Mouse (Mus musculus) cerebral cortex, adult 2 months (tissue): Measurements from ENCODE around the gene Oit3.

ENCODE experiments used
- WGBS: fragments of 180-500 bp; shearing (Covaris S2); methylation state at CpG from one replicate; pipeline ENCODE4 v1.1.7; 2018; 5-methylcytosine and 5-hydroxymethylcytosine counted together

Oit3 gene

DNA sequence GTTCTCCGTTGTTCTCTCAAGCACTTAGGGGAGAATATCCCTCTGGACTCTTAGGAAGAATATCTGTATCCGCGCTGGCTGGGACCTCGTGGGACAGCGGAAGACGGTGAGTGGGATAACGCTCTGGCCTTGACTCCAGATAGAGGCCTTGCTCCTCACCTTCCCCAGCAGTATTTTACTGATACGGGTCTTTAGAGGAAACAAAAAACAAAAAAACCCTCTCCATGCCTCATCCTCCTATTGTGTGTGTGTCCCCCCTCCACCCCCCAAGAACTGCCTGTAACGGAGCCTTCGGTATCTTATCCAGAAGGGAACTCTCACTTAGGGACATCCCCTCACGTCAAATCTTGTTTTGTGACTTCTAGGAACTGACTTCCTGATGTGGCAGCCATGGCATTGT lies at the start of gene Oit3:
TSS of gene Oit3 (minus strand) at position 44 of the 400 bp plus-strand sequence.
- WGBS, result 89% methylated on average over 11 of the region's 11 CpGs

DNA sequence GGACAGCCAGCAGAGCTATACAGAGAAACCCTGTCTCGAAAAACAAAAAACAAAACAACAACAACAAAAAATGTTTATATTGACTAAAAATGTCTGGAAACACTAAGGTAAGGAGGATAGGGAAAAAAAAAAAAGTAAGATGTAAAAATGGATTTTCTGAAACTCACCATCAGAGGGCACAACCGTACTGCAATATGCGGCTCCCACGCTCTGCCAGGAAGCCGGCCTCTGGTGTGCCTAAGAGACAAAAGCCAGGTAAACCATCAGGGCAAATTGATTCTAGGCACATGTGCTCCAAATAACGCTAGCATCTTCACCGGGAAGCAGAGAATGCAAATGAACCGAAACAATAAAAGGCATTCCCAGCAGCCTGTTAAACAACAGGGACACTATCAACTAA lies 49.3 kb upstream of the Oit3 start:
- WGBS, result 60% methylated on average over 8 of the region's 8 CpGs

DNA sequence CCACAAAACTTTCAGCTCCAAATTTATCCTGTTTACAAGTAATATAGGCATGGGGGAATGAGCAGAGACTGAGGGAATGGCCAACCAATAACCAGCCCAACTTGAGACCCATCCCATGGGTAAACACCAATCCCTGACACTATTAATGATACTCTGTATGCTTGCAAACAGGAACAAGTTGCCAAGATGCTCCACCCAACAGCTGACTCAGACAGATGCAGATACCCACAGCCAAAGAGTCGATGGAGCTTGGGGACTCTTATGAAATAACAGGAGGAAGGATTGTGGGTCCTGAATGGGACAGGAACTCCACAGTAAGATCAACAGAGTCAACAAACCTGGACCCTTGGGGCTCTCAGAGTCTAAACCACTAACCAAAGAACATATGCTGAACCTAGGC lies 47.8 kb upstream of the Oit3 start:
- WGBS, result 66% methylated on average over 1 of the region's 1 CpGs

DNA sequence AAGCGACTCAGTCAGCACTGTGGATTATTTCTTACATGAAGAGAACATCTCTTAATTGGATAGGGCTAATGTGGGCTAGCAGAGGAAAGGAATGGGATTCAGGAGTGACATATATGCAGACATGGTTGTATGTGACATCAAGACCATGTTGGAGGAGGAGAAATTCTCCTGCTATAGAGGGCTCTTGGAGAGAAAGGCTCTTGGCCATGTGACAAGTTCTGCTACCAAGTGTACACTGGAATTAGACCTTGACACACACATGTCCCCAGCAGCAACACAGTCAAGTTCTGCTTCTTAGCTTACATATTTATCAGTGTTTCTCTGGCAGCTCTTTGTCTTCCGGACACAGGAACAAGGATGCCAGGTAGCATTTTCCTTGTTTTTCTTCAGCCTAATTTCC lies 45.8 kb upstream of the Oit3 start:
- WGBS, result 86% methylated on average over 2 of the region's 2 CpGs

DNA sequence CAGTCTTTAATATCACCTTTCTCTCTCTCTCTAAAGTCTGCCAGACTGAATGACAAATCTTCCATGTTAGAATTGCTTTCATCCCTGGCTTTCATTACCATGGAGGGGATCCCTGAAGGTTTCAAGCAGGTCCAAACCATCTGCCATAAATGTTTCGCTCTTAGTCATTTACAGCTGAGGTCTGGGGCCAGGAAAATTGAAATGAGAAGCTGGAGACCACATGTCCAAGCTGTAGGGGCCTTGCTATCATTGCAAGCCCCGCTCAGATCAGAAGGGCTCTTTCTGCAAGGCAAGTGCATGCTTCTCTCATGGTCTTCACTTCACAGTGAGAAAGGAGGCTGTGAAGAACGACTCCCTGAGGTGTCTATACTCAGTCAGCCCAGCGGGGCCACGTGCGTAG lies 42.7 kb upstream of the Oit3 start:
- 93% methylated on average over 6 of the region's 6 CpGs for WGBS

DNA sequence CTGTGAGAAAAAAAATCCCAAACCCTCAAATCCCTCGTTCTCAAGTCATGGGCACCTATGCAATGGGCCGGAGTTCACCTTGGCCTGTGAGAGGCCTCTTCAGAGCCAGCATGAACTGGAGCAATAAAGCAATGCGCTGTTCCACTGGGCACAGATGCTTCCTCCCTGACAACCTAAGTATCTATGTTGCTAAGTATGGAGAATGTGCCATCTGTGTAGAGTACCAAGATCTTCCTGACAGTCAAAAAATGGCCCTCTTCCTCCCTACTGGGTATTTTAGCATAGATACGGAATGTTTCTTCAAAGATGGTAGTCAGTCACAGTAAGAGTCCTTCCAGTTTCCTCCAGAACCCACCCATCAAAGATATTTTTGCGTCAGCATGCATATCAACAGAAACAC lies 39.8 kb upstream of the Oit3 start:
- WGBS, result 60% methylated on average over 5 of the region's 5 CpGs

DNA sequence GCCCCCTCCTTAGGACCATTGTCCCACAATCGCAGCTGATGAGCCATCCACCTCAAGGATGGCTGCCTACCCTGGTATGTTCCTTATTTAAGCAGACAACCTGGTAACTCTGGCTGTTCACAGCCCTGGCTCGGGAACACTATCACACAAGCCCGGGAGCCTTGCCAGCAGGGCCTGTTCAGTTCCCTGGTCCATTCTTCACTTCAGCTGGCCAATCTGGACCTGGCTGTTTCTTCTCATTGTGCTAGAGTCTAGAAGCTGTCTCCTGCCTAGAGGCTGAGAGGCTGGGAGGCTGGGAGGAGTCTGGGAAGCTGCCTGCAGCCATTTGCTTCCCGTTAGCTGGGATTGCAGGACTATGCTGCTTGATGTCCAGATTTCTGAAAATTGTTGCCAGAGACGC lies 28.9 kb upstream of the Oit3 start:
- WGBS, result 58% methylated on average over 5 of the region's 5 CpGs

DNA sequence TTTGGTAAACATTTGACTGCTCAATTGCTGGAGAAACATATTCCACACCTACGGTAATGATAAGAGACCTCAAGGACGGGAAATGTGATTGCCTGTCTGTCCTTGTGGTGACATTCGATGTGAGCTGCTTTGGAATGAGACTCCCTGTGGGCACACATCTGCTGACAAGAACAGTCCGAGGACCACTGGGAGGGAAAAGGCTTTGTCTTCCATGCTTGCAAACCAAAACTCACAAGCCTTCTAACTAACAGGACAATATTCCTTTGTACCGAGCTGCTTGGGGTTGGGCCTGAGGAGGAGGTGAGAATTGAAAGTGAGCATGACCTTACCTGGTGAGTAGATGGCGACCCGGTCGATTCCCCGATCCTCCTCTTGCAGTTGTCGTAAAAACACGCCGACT lies 25.7 kb upstream of the Oit3 start:
- WGBS, result 95% methylated on average over 12 of the region's 12 CpGs

DNA sequence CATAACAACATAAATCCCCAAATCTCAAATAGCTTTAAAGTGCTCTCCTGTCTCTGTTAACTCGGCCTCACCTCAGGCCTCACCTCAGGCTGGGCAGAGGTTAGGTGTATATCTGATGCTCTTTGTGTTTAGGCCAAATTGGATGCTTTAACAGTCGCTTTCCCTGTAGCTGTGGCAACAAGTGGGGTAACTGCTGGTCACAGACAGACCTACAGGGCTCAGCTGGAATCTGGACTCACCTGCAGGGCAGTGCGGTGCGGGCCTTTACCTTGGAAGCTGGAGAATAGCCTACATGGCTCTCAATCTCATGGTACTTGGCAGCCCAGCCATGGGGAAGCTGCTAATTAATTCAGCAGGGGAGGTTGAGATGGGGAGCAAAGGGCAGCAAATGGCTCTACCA lies 25.0 kb upstream of the Oit3 start:
- WGBS, result 96% methylated on average over 4 of the region's 4 CpGs

DNA sequence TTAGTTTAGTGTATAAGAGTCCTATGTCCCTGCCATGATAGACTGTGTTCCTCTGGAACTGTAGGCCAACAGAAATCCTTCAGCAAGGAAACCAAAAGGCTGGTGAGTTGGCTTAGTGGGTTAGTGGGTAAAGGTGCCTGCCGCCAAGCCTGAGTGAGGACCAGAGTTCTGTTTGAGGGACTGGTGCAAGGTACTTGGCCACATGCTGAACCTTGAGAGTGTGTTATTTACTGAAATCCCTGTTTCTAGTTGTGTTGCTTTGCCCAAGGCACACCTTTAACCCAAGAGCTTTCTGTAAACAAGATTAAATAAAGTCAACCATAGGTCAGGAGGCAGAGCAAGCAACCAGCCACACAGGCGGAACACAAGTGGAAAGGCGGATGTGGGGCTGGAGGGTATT lies 24.0 kb upstream of the Oit3 start:
- 82% methylated on average over 3 of the region's 3 CpGs for WGBS

DNA sequence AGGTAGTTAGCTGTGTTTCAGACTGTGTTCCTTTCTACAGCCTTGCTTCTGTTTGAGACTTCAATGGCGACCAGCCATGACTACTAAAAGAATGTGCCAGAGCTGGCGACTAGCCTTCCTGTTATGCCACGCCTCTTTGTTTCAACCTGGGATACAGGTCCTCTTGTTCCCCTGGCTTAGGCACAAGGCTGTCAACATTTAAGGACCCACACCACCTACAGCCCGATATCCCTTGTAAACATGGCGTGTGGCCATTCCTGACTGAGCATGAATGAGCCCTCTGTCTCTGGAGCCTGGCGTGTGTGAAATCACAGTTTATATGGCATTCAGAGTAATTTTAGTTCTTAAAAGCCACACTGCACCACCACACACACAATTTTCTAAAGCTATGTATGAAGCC lies 20.7 kb upstream of the Oit3 start:
- 55% methylated on average over 6 of the region's 6 CpGs for WGBS

DNA sequence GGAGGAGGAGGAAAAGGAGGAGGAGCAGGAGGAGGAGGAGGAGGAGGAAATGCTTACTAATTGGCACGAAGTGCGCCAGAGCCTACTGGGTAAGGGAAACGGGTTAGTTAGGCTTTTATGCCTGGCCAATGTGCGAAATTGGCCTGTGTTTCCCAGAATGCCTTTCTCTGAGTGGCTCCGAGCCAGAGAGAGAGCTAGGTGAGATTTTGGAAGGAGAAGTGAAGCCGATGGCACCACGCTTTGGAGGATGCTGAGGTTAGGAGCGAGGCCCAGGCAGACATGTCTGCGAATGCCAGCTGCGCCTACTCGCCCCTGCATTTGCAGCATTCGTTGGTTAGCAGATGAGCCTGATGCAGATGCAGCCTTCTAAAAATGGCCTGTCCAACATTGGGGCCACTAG lies 18.2 kb upstream of the Oit3 start:
- 55% methylated on average over 12 of the region's 12 CpGs for WGBS

DNA sequence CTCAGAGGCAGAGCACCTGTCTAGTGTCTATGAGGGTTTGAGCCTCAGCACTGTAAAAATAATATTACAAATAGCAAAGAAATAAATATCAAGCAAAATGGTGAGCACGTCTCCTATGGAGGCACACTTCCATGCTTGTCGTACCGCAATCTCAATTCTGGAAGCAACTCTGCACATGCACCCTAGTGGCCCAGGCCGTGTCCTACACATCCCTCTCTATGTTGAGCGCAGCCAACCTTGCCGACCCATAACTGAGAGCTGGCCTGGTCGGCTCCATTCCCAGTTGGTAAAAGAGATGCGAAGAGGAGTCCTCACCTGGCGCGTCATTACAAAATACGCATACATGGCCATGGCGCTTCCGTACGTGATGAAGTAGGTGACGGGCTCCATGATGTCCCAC lies 13.1 kb upstream of the Oit3 start:
- 96% methylated on average over 15 of the region's 15 CpGs for WGBS

DNA sequence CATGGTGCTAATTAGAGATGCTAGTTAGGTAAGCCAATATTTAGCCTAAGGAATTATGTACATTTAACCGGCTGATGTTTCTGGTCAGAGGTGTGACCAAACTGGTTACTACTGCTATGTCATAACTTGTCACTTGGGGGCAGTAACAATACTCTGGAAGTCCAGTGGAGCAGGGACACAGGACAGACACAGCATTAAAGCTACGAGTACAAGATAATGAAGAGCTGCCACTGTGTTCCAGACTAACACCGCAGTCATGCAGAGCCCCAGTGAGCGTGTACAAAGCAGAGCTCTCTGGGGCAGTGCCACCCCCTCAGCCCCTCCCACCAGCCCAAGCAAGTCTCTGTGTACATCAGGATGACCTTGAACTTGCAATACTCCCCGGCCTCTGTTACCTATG lies 10.3 kb upstream of the Oit3 start:
- WGBS, result 32% methylated on average over 5 of the region's 5 CpGs

DNA sequence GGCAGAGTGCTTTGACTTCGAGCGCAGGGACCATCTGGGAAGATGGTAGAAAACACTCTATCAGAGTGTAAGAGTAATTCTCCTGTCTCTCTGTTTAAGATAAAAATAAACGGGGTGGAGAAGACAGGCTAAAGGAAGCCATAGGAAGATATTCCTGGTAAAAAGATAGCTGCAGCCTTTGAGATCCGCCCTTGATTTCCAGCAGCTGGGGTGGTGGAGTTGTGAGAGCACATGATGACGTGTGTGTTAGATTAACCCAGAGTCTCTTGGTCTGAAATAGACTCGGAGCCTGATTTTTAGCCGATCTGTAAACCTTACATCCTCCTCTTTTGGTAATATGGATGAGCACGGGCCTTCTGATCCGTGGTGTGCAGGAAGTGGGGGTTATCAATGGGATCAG lies 6.0 kb upstream of the Oit3 start:
- WGBS, result 36% methylated on average over 9 of the region's 9 CpGs

DNA sequence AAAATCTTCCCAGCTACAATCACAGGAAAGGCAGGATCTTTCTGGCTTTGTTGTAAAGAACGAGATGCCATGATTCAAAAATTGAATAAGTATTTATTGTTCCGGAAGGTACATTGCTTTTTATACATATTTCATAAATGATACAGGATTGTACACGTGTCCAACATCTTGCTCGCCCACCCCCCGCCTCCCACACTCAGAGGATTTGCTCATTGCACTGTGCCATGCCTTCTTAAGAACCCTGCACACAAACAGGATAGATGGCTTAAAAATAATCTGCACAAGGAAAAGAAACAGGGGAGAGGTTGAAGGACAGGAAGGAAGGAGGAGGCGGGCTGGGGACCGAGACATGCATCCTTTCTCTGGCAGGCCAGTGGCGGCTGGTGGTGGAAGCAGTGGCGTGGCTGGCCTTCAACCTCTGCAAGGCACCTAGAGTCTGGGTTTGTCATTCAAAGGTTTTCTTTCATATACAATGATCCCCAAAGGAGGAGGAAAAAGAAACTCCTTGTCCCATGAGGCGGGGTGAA lies 5.4 kb upstream of the Oit3 start:
- WGBS, result 53% methylated on average over 10 of the region's 10 CpGs

DNA sequence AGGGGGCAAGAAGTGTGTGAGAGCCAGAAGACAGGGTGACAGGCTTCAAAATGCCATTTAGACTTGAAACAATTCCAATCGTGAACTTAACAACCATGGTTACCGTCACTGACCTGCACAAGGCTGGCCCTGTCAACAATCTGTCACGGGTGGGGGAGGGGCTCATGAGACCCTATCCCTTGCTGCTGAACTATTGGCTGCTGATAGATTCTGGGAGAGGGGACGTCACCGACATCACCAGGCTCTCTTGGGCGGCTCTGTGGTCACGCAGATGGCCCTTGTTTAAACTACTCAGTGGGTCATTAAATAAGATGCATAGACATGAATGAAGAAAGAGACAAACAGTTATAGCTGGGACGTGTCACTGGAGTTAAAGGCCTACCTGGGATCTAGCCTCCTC lies 3.1 kb upstream of the Oit3 start:
- 75% methylated on average over 8 of the region's 8 CpGs for WGBS

DNA sequence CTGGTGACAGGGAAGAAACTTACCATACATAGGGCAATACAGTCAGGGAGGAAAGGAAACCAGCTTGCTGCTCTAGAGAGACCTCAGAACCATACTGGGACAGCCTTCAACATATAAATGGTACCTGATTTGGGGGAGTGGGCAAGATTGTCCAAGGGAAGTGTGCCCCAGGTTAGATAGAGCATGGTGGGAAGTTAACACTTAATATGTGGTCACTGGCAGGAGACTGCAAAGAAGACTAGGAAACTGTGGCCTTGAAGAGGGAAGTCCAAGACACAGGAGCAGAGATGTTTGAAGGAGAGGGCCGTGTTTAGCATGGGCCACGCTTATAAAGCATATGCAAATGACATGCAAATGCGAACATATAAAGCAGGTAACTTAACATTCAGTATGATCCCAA lies 2.5 kb upstream of the Oit3 start:
- WGBS, result 78% methylated on average over 3 of the region's 3 CpGs

DNA sequence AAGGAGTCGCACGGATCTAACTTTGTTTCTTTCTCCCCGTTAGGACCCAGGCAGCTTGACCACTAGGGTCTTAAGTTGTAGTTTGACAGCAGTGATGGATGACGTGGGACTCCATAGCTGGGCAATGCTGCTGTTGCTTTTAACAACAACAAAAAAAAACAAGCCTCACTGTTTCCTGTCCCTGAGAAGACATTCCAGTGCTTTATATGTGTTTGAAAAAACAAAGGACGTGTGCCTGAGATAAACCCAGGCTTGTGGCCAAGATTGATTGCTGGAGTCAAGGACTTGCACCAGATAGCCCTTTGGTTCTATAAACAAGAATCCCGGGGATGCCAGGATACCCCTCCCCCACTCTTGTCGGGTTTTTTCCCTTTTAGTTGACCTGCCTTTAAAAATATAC lies 1.6 kb upstream of the Oit3 start:
- WGBS, result 51% methylated on average over 7 of the region's 7 CpGs

DNA sequence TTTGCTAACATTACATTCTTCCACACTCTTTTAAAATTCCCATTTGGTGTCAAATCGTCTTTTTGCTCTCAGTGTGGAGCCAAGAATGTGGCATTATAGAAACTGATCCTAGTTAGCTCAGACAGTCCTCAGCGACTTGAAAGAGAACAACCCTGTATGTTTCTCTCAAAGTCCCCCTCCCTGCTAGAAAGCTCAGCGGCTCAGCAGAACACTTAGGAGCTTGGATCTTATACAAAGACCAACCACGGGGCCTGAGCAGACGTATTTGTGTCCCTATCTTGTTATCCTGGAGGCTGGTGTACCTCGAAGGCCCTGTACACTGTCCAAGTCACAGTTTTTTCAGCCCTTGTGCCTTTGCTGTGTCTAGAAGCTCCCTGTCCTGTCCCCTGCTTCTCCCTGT lies 1.4 kb downstream of the Oit3 start:
- WGBS, result 54% methylated on average over 6 of the region's 6 CpGs

DNA sequence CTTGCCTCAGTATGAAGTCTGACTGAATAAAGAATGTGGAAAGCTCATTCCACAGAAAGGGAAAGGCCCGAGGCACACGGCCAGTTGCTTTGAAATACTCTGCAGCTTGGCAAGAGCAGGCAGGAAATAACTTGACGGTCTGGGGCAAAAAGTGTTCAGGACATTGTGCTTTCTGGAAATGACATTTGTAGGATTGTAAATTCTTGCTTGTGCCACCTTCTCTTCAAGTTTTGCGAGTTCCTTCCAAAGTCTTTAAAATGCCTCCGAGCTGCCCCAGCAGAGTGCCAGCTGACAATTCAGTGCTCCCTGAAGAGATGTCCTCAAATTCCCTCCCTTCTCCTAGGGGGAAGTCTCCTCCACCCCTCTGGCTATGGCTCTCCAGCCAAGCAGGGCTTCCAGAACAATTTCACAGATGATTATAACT lies 2.1 kb downstream of the Oit3 start:
- 52% methylated on average over 5 of the region's 5 CpGs for WGBS

DNA sequence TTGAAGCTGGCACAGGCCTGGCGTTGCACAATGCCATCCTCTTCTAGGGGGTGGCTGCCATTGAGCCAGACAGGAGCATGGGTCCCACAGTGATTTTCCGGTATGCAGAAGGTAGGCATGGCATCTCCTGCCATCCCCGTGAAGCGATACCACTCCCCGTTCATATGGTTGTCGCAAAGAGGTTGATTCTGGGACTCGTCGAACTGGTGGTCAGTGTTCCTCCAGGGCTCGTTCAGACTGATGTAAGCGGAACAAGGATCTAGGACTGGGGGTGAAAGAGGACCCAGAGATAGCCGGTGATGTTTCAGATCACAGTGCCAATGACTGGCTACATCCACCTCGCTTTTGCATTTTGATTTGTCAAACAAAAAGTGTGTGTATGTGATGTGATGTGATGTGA lies 2.9 kb downstream of the Oit3 start:
- WGBS, result 98% methylated on average over 12 of the region's 12 CpGs

DNA sequence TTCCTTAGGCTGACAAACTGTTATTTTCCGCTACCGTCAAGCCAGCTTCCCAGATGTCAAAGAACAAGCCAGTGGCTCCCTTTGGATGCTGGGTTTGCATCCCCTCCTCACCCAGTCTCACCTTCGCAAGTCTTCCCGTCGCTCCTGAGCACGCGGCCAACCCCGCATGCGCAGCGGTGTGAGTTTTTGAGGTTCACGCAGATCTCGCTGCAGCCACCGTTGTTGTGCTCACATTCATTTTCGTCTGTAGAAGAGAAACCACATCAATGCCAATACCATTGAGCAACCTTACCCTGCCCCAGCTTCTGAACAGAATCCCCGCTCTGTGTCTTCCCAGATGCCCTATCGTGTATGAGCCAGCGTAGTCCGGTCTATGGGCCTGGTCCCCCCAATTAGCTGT lies 5.8 kb downstream of the Oit3 start:
- 98% methylated on average over 18 of the region's 18 CpGs for WGBS

DNA sequence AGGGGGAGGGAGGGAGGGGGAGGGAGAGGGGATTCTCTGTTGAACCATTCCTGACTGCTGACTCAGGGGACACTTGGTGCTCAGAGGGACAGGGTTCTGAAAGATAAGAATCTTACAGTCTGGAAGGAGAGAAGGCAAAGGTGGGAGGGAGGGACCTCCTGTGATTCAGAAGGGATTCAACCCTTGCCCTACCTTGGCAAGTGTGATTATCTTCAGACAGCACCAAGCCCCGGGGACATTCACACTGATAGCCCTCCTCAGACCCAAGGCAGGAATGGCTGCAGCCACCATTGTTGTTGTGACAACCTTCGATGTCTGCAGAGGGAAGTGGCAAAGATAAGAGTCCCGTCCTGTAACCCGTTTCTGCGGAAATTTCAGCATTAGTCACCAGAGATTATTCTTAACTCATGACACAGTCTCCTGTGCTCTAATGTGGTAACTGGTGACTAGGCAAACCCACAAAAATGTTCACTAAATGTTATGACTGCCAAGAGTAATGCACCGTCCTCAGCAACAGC lies 10.8 kb downstream of the Oit3 start:
- WGBS, result 47% methylated on average over 6 of the region's 6 CpGs
